Mouse (Mus musculus) hindbrain, embryonic 10.5 days (tissue): ENCODE results near the gene Slc24a1. TPM values are rescaled to one million over a fixed set of nuclear protein-coding genes. Genes with fewer than 3 reads are reported as not detected.
A peak's percentile ranks its signal among the peaks of the same experiment; 100 is the strongest.

Experiments used
- DNase-seq: peaks from one replicate; pipeline ENCODE4 v3.0.0-alpha.2; 2017; ENCODE audit warnings: low spot score
- H3K27ac ChIP-seq: fragments of 300-500 bp; sonication (generic); 2 replicates; pipeline ENCODE4 v1.5.1; 2016; ENCODE audit warnings: mild to moderate bottlenecking, moderate library complexity
- H3K27me3 ChIP-seq: fragments of 300-500 bp; sonication (generic); 2 replicates; pipeline ENCODE4 v1.6.1; 2016; ENCODE audit warnings: mild to moderate bottlenecking; ENCODE audit not compliant: poor library complexity, insufficient read depth, severe bottlenecking
- H3K36me3 ChIP-seq: fragments of 300-500 bp; sonication (generic); 2 replicates; pipeline ENCODE4 v1.6.1; 2016; ENCODE audit warnings: mild to moderate bottlenecking, moderate library complexity
- H3K4me1 ChIP-seq: fragments of 300-500 bp; sonication (generic); replicated peaks from 2 replicates; pipeline ENCODE4 v1.6.1; 2016; ENCODE audit warnings: mild to moderate bottlenecking
- H3K4me3 ChIP-seq: fragments of 300-500 bp; sonication (generic); 2 replicates; pipeline ENCODE4 v1.5.1; 2016; ENCODE audit warnings: mild to moderate bottlenecking, moderate library complexity
- H3K9me3 ChIP-seq: fragments of 300-500 bp; sonication (generic); 2 replicates; pipeline ENCODE4 v1.6.1; 2016; ENCODE audit warnings: mild to moderate bottlenecking, moderate library complexity
- WGBS: fragments of 180-500 bp; shearing (Covaris S2); methylation state at CpG from one replicate; pipeline ENCODE4 v1.1.7; 2016; 5-methylcytosine and 5-hydroxymethylcytosine counted together
- polyA plus RNA-seq: library from polyadenylated mRNA; unstranded; fragments of >200 nt; fragmentation: Nextera tagmentation; extraction: Ambion mirVana; gene quantifications from 2 replicates; pipeline ENCODE4 v1.2.1, GENCODE M21; 2016

Gene Slc24a1
- polyA plus RNA-seq, 1 experiment from 2014 or later: not detected

GRCm38 (mm10) chr9:64953190-64953589 lies 1.8 kb upstream of the Slc24a1 start:
- Histone ChIP-seq H3K27ac (no peak overlapping the region), H3K27me3 (peaks cover 39% of the 10 kb centered on the region)
- 83% methylated on average over 7 of the region's 7 CpGs for WGBS

GRCm38 (mm10) chr9:64952055-64952454 lies 648 bp upstream of the Slc24a1 start:
- Histone ChIP-seq H3K36me3 (no peaks in the 10 kb centered on the region), H3K9me3 (no peaks in the 10 kb centered on the region), H3K27me3 (peaks cover 43% of the 10 kb centered on the region), H3K4me3 (no peak overlapping the region), H3K4me1 (peaks cover 9% of the 10 kb centered on the region; the same call in 1 of the 2 replicates), H3K27ac (no peak overlapping the region)
- 11% methylated on average over 5 of the region's 5 CpGs for WGBS
- no peak for DNase-seq

More at GRCm38 (mm10) chr9:64953190-64953589, 1.8 kb upstream of the Slc24a1 start:
- Histone ChIP-seq H3K4me1 (peaks cover 9% of the 10 kb centered on the region; the same call in 1 of the 2 replicates), H3K4me3 (no peak overlapping the region), H3K36me3 (no peaks in the 10 kb centered on the region), H3K9me3 (no peaks in the 10 kb centered on the region)
- no peak for DNase-seq

GRCm38 (mm10) chr9:64947483-64948095 lies 3.8 kb downstream of the Slc24a1 start:
- WGBS: 85% methylated on average over 9 of the region's 9 CpGs
- H3K4me1 ChIP-seq: peaks cover 15% of the 10 kb centered on the region; the same call in 1 of the 2 replicates
- H3K4me3 ChIP-seq: no peak overlapping the region
- no peak for DNase-seq
- H3K27ac ChIP-seq: no peak overlapping the region
- no peaks in the 10 kb centered on the region for H3K36me3 ChIP-seq
- H3K9me3 ChIP-seq: no peaks in the 10 kb centered on the region
- H3K27me3 ChIP-seq: peaks cover 62% of the 10 kb centered on the region

- WGBS: 26% methylated on average over 11 of the region's 11 CpGs
- DNase-seq: no peak
These were observed 7.4 kb downstream of the Slc24a1 start for GRCm38 (mm10) chr9:64943997-64944396.

GRCm38 (mm10) chr9:64941650-64942049 lies 9.8 kb downstream of the Slc24a1 start:
- H3K4me1 ChIP-seq: peaks cover 6% of the 10 kb centered on the region; the same call in 1 of the 2 replicates
- DNase-seq: no peak
- H3K36me3 ChIP-seq: no peaks in the 10 kb centered on the region
- 91% methylated on average over 4 of the region's 4 CpGs for WGBS
- H3K27me3 ChIP-seq: peaks cover 41% of the 10 kb centered on the region
- H3K27ac ChIP-seq: no peak overlapping the region
- no peaks in the 10 kb centered on the region for H3K9me3 ChIP-seq
- H3K4me3 ChIP-seq: no peak overlapping the region

More at GRCm38 (mm10) chr9:64943997-64944396, 7.4 kb downstream of the Slc24a1 start:
- H3K4me1 ChIP-seq: peaks cover 6% of the 10 kb centered on the region; the same call in 1 of the 2 replicates
- H3K27ac ChIP-seq: no peak overlapping the region
- no peaks in the 10 kb centered on the region for H3K36me3 ChIP-seq
- H3K4me3 ChIP-seq: no peak overlapping the region
- no peaks in the 10 kb centered on the region for H3K9me3 ChIP-seq
- peaks cover 50% of the 10 kb centered on the region for H3K27me3 ChIP-seq

- Histone ChIP-seq H3K36me3 (no peaks in the 10 kb centered on the region), H3K4me1 (peaks cover 11% of the 10 kb centered on the region; the same call in 1 of the 2 replicates), H3K27me3 (peaks cover 38% of the 10 kb centered on the region), H3K9me3 (no peaks in the 10 kb centered on the region), H3K27ac (no peak overlapping the region), H3K4me3 (no peak overlapping the region)
- no peak for DNase-seq
- WGBS: 86% methylated on average over 11 of the region's 11 CpGs
These were observed 10.6 kb downstream of the Slc24a1 start for GRCm38 (mm10) chr9:64940731-64941346.

- 92% methylated on average over 2 of the region's 2 CpGs for WGBS
- H3K9me3 ChIP-seq: no peaks in the 10 kb centered on the region
- H3K4me1 ChIP-seq: peaks cover 13% of the 10 kb centered on the region; the same call in 1 of the 2 replicates
- H3K36me3 ChIP-seq: no peaks in the 10 kb centered on the region
- DNase-seq: no peak
- no peak overlapping the region for H3K27ac ChIP-seq
- H3K4me3 ChIP-seq: no peak overlapping the region
- peaks cover 31% of the 10 kb centered on the region for H3K27me3 ChIP-seq
These were observed 11.6 kb downstream of the Slc24a1 start for GRCm38 (mm10) chr9:64939790-64940189.

GRCm38 (mm10) chr9:64939281-64939680 lies 12.1 kb downstream of the Slc24a1 start:
- H3K27ac ChIP-seq: no peak overlapping the region
- H3K9me3 ChIP-seq: no peaks in the 10 kb centered on the region
- no peak for DNase-seq
- no peak overlapping the region for H3K4me3 ChIP-seq
- no peaks in the 10 kb centered on the region for H3K36me3 ChIP-seq
- 64% methylated on average over 4 of the region's 4 CpGs for WGBS
- H3K27me3 ChIP-seq: peaks cover 26% of the 10 kb centered on the region
- peaks cover 16% of the 10 kb centered on the region for H3K4me1 ChIP-seq

GRCm38 (mm10) chr9:64938535-64938934 lies 12.9 kb downstream of the Slc24a1 start:
- no peaks in the 10 kb centered on the region for H3K36me3 ChIP-seq
- 83% methylated on average over 5 of the region's 5 CpGs for WGBS
- DNase-seq: no peak
- H3K4me1 ChIP-seq: peaks cover 19% of the 10 kb centered on the region
- H3K27me3 ChIP-seq: peaks cover 20% of the 10 kb centered on the region
- no peak overlapping the region for H3K4me3 ChIP-seq
- no peaks in the 10 kb centered on the region for H3K9me3 ChIP-seq
- no peak overlapping the region for H3K27ac ChIP-seq

- 66% methylated on average over 5 of the region's 5 CpGs for WGBS
These were observed 13.9 kb downstream of the Slc24a1 start for GRCm38 (mm10) chr9:64937491-64937890.

GRCm38 (mm10) chr9:64936508-64936907 lies 14.9 kb downstream of the Slc24a1 start:
- 7% methylated on average over 6 of the region's 6 CpGs for WGBS
- H3K4me1 ChIP-seq: peaks cover 23% of the 10 kb centered on the region
- peaks cover 4% of the 10 kb centered on the region for H3K27me3 ChIP-seq
- no peaks in the 10 kb centered on the region for H3K36me3 ChIP-seq
- H3K27ac ChIP-seq: peak overlapping the region; percentile 35; the same call in 1 of the 2 replicates
- H3K9me3 ChIP-seq: no peaks in the 10 kb centered on the region
- DNase-seq: peak; percentile 48
- no peak overlapping the region for H3K4me3 ChIP-seq

More at GRCm38 (mm10) chr9:64937491-64937890, 13.9 kb downstream of the Slc24a1 start:
- H3K4me1 ChIP-seq: peaks cover 21% of the 10 kb centered on the region
- H3K36me3 ChIP-seq: no peaks in the 10 kb centered on the region
- H3K9me3 ChIP-seq: no peaks in the 10 kb centered on the region
- no peak overlapping the region for H3K27ac ChIP-seq
- DNase-seq: no peak
- peaks cover 9% of the 10 kb centered on the region for H3K27me3 ChIP-seq
- no peak overlapping the region for H3K4me3 ChIP-seq

- Histone ChIP-seq H3K4me3 (peak overlapping the region; percentile 16; the same call in 1 of the 2 replicates), H3K9me3 (no peaks in the 10 kb centered on the region), H3K36me3 (no peaks in the 10 kb centered on the region), H3K4me1 (peaks cover 23% of the 10 kb centered on the region), H3K27me3 (no peaks in the 10 kb centered on the region; the same call in none of the 2 replicates), H3K27ac (peak overlapping the region; percentile 71)
- peak; percentile 49 for DNase-seq
- WGBS: 66% methylated on average over 15 of the region's 15 CpGs
These were observed 17.2 kb downstream of the Slc24a1 start for GRCm38 (mm10) chr9:64934015-64934754.
